Mouse (Mus musculus) heart, embryonic 12.5 days (tissue): ENCODE measurements around the gene Cfap45. TPM values are rescaled to one million over a fixed set of nuclear protein-coding genes. Genes with fewer than 3 reads are reported as not detected.

Source experiments
- ATAC-seq: fragments of 200-750 bp; cut with Nextera tagmentation; 2 replicates; pipeline ENCODE4 v1.8.0; 2017; ENCODE audit warnings: moderate TSS enrichment, moderate library complexity; ENCODE audit not compliant: insufficient number of reproducible peaks, low FRiP score
- H3K27ac ChIP-seq: fragments of 300-500 bp; sonication (generic); 2 replicates; pipeline ENCODE4 v1.5.1; 2016; ENCODE audit warnings: mild to moderate bottlenecking, moderate library complexity; ENCODE audit not compliant: poor library complexity, severe bottlenecking
- H3K27me3 ChIP-seq: fragments of 300-500 bp; sonication (generic); replicated peaks from 2 replicates; pipeline ENCODE4 v1.6.1; 2016; ENCODE audit warnings: mild to moderate bottlenecking, moderate library complexity
- H3K36me3 ChIP-seq: fragments of 300-500 bp; sonication (generic); 2 replicates; pipeline ENCODE4 v1.6.1; 2016; ENCODE audit warnings: mild to moderate bottlenecking, moderate library complexity
- H3K4me1 ChIP-seq: fragments of 300-500 bp; sonication (generic); replicated peaks from 2 replicates; pipeline ENCODE4 v1.6.1; 2016; ENCODE audit warnings: mild to moderate bottlenecking
- H3K4me2 ChIP-seq: fragments of 300-500 bp; sonication (generic); 2 replicates; pipeline ENCODE4 v1.6.1; 2016; ENCODE audit warnings: mild to moderate bottlenecking, moderate library complexity
- H3K4me3 ChIP-seq: fragments of 300-500 bp; sonication (generic); 2 replicates; pipeline ENCODE4 v1.5.1; 2016; ENCODE audit warnings: mild to moderate bottlenecking
- H3K9ac ChIP-seq: fragments of 300-500 bp; sonication (generic); 2 replicates; pipeline ENCODE4 v1.6.1; 2016; ENCODE audit warnings: mild to moderate bottlenecking, moderate library complexity
- H3K9me3 ChIP-seq: fragments of 300-500 bp; sonication (generic); replicated peaks from 2 replicates; pipeline ENCODE4 v1.6.1; 2016; ENCODE audit warnings: mild to moderate bottlenecking, moderate library complexity
- polyA plus RNA-seq: library from polyadenylated mRNA; unstranded; fragments of >200 nt; fragmentation: Nextera tagmentation; extraction: Ambion mirVana; gene quantifications from 2 replicates; pipeline ENCODE4 v1.2.1, GENCODE M21; 2016

Cfap45 gene
- polyA plus RNA-seq, 1 experiment from 2014 or later, result 1.7 TPM

DNA sequence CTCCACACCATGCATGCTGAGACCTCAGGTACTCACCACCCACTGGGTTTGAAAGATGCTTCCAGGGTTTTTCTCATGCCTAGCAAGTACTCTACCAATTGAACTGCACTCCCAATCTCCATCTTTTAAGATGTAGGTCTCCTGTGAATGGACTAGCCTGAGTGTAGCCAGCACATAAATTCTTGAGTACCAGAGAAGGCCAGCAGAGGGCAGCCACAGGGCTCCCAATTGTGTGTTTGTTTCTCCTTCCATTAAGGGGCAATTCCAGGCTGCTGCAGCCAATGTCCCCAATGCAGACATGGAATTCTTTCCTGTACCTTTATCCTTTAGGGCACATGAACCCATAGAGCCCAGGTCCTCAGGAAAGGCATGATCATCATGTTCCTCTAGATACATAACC lies 73.9 kb downstream of the Cfap45 start:
- Histone ChIP-seq H3K4me1 (no peaks in the 10 kb centered on the region), H3K27ac (no peak overlapping the region), H3K9ac (no peak overlapping the region), H3K9me3 (no peaks in the 10 kb centered on the region), H3K36me3 (no peaks in the 10 kb centered on the region), H3K27me3 (no peaks in the 10 kb centered on the region; the same call in 1 of the 2 replicates), H3K4me3 (no peak overlapping the region), H3K4me2 (no peak overlapping the region)
- no peak for ATAC-seq

Other genes with a start within 250 kb of the Cfap45 start
- 23.4 and 25.9 TPM in 2 replicates for gene Atp1a2, start 222.7 kb upstream of the Cfap45 start, polyA plus RNA-seq
- gene Kcnj9, start 191.5 kb upstream of the Cfap45 start, polyA plus RNA-seq, result not detected in 2 replicates
- gene Kcnj10, start 179.6 kb upstream of the Cfap45 start, polyA plus RNA-seq, result not detected in 2 replicates
- 8.5 and 9.4 TPM in 2 replicates for gene Pigm, start 144.3 kb upstream of the Cfap45 start, polyA plus RNA-seq
- gene Slamf9, start 45.4 kb upstream of the Cfap45 start, polyA plus RNA-seq, result 0.95 and 1.3 TPM in 2 replicates
- 11.4 and 11.8 TPM in 2 replicates for gene Igsf9, start 39.0 kb upstream of the Cfap45 start, polyA plus RNA-seq
- gene Tagln2, start 20.8 kb upstream of the Cfap45 start, polyA plus RNA-seq, result 351 and 387 TPM in 2 replicates
- 0.24 and 0.33 TPM in 2 replicates for gene Vsig8, start 35.1 kb downstream of the Cfap45 start, polyA plus RNA-seq
- gene Slamf8, start 69.8 kb downstream of the Cfap45 start, polyA plus RNA-seq, result not detected in 2 replicates
- gene Fcrl6, start 81.8 kb downstream of the Cfap45 start, polyA plus RNA-seq, result not detected in 2 replicates
- gene Dusp23, start 112.2 kb downstream of the Cfap45 start, polyA plus RNA-seq, result 11.3 and 11.6 TPM in 2 replicates
- gene Crp, start 177.3 kb downstream of the Cfap45 start, polyA plus RNA-seq, result 0.10 TPM in 1 of 2 replicates, not detected in the other